Mouse (Mus musculus): ENCODE data around the gene Cenpn. TPM values are rescaled to one million over a fixed set of nuclear protein-coding genes. Genes with fewer than 3 reads are reported as not detected.
A peak's percentile ranks its signal among the peaks of the same experiment; 100 is the strongest.

The Cenpn gene
- polyA plus RNA-seq, 1 experiment from 2014 or later: 11.8 TPM

DNA sequence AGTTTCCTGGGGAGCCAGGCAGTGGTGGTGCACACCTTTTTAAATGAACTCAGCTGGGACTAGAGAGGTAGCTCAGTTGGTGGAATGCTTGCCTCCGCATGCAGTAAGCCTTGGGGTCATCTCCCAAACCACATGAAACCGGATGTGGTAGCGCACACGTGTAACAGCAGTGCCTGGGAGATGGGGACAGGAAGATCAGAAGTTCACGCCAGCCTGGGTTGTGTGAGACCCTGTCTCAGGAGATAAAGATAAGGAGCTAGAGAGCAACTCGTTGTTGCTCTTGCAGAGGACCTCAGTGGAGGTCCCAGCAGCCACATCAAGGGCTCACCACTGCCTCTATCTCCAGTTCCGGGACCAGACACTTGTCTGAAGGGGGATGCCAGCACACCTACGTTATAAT lies 2.0 kb downstream of the Cenpn start:
- Histone ChIP-seq H3K27me3 (ENCODE audit: control insufficient read depth, insufficient read depth, low read length) (no peaks in the 10 kb centered on the region), H3K4me2 (ENCODE audit: low read length) (no peak overlapping the region), H3K9me3 (ENCODE audit: control insufficient read depth, low read length) (no peaks in the 10 kb centered on the region), H3K27ac (replicated peaks; ENCODE audit: low read depth, low read length) (no peak overlapping the region), H3K9ac (replicated peaks; ENCODE audit: low read length) (no peak overlapping the region), H3K36me3 (ENCODE audit: control insufficient read depth, insufficient read depth, low read length) (no peaks in the 10 kb centered on the region), H3K4me3 (replicated peaks; ENCODE audit: low read depth, low read length) (no peak overlapping the region), H3K4me1 (ENCODE audit: control insufficient read depth, insufficient read depth, low read length) (0 out of 2 replicates have a peak, but pooled peaks cover 5% of the 10 kb centered on the region)
- WGBS: 93% methylated on average over 8 of the region's 8 CpGs
- DNase-seq: no peak
- no peak for ATAC-seq (ENCODE audit: low FRiP score, low TSS enrichment)

- peak; percentile 26 for DNase-seq
- WGBS: 80% methylated on average over 9 of the region's 9 CpGs
These were observed 6.3 kb downstream of the Cenpn start for GRCm38 (mm10) chr8:116927880-116928279.

DNA sequence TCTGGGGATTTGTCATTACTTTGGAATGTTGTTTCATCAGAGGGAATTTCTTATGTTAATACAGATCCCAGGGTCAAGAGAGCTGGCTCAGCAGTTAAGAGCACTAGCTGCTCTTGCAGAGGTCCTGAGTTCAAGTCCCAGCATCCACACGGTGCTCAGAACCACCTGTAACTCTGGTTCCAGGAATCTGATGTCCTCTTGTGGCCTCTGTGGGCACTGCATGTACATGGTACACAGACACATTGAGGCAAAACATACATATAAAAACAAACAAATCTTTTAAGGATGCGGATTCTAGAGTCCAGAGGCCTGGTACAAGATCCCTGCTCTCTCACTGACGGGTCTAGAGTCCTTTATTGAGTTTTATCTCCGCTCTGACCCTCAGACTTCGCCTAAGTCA lies 7.1 kb downstream of the Cenpn start:
- ATAC-seq (ENCODE audit: low FRiP score, low TSS enrichment): no peak
- no peak overlapping the region for H3K9ac ChIP-seq (replicated peaks; ENCODE audit: low read length)
- H3K36me3 ChIP-seq (ENCODE audit: control insufficient read depth, insufficient read depth, low read length): peaks cover 10% of the 10 kb centered on the region; the same call in 1 of the 2 replicates

More at GRCm38 (mm10) chr8:116927880-116928279, 6.3 kb downstream of the Cenpn start:
- no peak for ATAC-seq (ENCODE audit: low FRiP score, low TSS enrichment)
- Histone ChIP-seq H3K27me3 (ENCODE audit: control insufficient read depth, insufficient read depth, low read length) (no peaks in the 10 kb centered on the region), H3K4me2 (ENCODE audit: low read length) (no peak overlapping the region), H3K4me3 (replicated peaks; ENCODE audit: low read depth, low read length) (no peak overlapping the region), H3K36me3 (ENCODE audit: control insufficient read depth, insufficient read depth, low read length) (peaks cover 7% of the 10 kb centered on the region; the same call in 1 of the 2 replicates), H3K9me3 (ENCODE audit: control insufficient read depth, low read length) (no peaks in the 10 kb centered on the region), H3K4me1 (ENCODE audit: control insufficient read depth, insufficient read depth, low read length) (no peaks in the 10 kb centered on the region), H3K27ac (replicated peaks; ENCODE audit: low read depth, low read length) (no peak overlapping the region), H3K9ac (replicated peaks; ENCODE audit: low read length) (no peak overlapping the region)

GRCm38 (mm10) chr8:116934976-116935375 lies 13.4 kb downstream of the Cenpn start:
- Histone ChIP-seq H3K4me3 (replicated peaks; ENCODE audit: low read depth, low read length) (no peak overlapping the region), H3K27me3 (ENCODE audit: control insufficient read depth, insufficient read depth, low read length) (no peaks in the 10 kb centered on the region), H3K9ac (replicated peaks; ENCODE audit: low read length) (no peak overlapping the region), H3K4me1 (ENCODE audit: control insufficient read depth, insufficient read depth, low read length) (no peaks in the 10 kb centered on the region), H3K9me3 (ENCODE audit: control insufficient read depth, low read length) (no peaks in the 10 kb centered on the region), H3K4me2 (ENCODE audit: low read length) (no peak overlapping the region), H3K36me3 (ENCODE audit: control insufficient read depth, insufficient read depth, low read length) (peaks cover 14% of the 10 kb centered on the region; the same call in 1 of the 2 replicates), H3K27ac (replicated peaks; ENCODE audit: low read depth, low read length) (no peak overlapping the region)
- ATAC-seq (ENCODE audit: low FRiP score, low TSS enrichment) (no peak), DNase-seq (no peak)
- WGBS: 96% methylated on average over 4 of the region's 4 CpGs

More for the DNA sequence above, 7.1 kb downstream of the Cenpn start:
- Histone ChIP-seq H3K4me2 (ENCODE audit: low read length) (no peak overlapping the region), H3K27ac (replicated peaks; ENCODE audit: low read depth, low read length) (no peak overlapping the region), H3K4me3 (replicated peaks; ENCODE audit: low read depth, low read length) (no peak overlapping the region), H3K27me3 (ENCODE audit: control insufficient read depth, insufficient read depth, low read length) (no peaks in the 10 kb centered on the region), H3K9me3 (ENCODE audit: control insufficient read depth, low read length) (no peaks in the 10 kb centered on the region), H3K4me1 (ENCODE audit: control insufficient read depth, insufficient read depth, low read length) (no peaks in the 10 kb centered on the region)
- no peak for DNase-seq
- 87% methylated on average over 5 of the region's 5 CpGs for WGBS

GRCm38 (mm10) chr8:116935506-116935905 lies 14.0 kb downstream of the Cenpn start:
- no peaks in the 10 kb centered on the region for H3K4me1 ChIP-seq (ENCODE audit: control insufficient read depth, insufficient read depth, low read length)
- H3K4me3 ChIP-seq (replicated peaks; ENCODE audit: low read depth, low read length): no peak overlapping the region
- ATAC-seq (ENCODE audit: low FRiP score, low TSS enrichment) (no peak), DNase-seq (no peak)
- H3K27me3 ChIP-seq (ENCODE audit: control insufficient read depth, insufficient read depth, low read length): no peaks in the 10 kb centered on the region
- H3K27ac ChIP-seq (replicated peaks; ENCODE audit: low read depth, low read length): no peak overlapping the region
- no peaks in the 10 kb centered on the region for H3K9me3 ChIP-seq (ENCODE audit: control insufficient read depth, low read length)
- peaks cover 14% of the 10 kb centered on the region; the same call in 1 of the 2 replicates for H3K36me3 ChIP-seq (ENCODE audit: control insufficient read depth, insufficient read depth, low read length)
- 24% methylated on average over 6 of the region's 6 CpGs for WGBS
- no peak overlapping the region for H3K9ac ChIP-seq (replicated peaks; ENCODE audit: low read length)
- no peak overlapping the region for H3K4me2 ChIP-seq (ENCODE audit: low read length)

DNA sequence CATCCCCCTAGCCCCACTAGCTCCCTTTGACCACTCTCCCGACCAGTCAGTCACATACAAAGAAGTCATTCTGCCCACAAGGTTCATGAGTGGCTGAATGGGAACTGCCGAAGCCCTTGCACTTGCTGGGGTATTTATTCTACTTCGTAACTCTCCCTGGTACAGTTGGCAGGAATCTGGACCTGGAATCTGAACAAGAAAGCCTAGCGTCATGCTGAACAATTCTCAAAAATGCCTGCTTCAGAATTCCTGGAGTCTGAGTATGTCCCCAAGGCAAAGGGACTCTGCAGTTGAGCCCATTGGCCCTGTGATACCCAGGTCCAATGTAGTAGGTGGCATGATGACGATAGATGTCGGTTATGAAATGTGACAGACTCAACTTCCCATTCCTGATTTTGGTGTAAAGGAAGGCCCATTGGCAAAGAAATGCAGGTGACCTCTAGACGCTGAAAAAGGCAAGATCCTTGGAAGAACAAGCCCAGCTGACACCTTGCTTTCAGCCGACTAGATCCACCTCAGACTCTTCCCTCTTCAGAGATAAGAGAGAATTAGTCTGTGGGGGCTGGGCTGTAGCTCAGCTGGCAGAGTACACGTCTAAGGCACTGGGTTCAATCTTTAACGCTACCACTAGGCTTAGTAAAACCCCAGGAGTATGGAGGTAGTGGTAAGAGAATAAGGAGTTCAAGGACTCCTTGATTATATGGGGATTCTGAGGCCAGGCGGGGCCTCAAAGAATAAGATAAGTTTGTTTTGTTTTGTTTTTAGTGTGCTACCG lies 20.9 kb downstream of the Cenpn start:
- 79% methylated on average over 12 of the region's 12 CpGs for WGBS
- no peak overlapping the region for H3K9ac ChIP-seq (replicated peaks; ENCODE audit: low read length)
- DNase-seq: peak; percentile 5
- H3K4me1 ChIP-seq (ENCODE audit: control insufficient read depth, insufficient read depth, low read length): peaks cover 15% of the 10 kb centered on the region
- H3K4me2 ChIP-seq (ENCODE audit: low read length): peak overlapping the region; percentile 32; the same call in 1 of the 2 replicates
- H3K27me3 ChIP-seq (ENCODE audit: control insufficient read depth, insufficient read depth, low read length): no peaks in the 10 kb centered on the region
- H3K9me3 ChIP-seq (ENCODE audit: control insufficient read depth, low read length): no peaks in the 10 kb centered on the region
- no peak overlapping the region for H3K4me3 ChIP-seq (replicated peaks; ENCODE audit: low read depth, low read length)
- H3K36me3 ChIP-seq (ENCODE audit: control insufficient read depth, insufficient read depth, low read length): 0 out of 2 replicates have a peak, but pooled peaks cover 6% of the 10 kb centered on the region
- no peak for ATAC-seq (ENCODE audit: low FRiP score, low TSS enrichment)
- no peak overlapping the region for H3K27ac ChIP-seq (replicated peaks; ENCODE audit: low read depth, low read length)

DNA sequence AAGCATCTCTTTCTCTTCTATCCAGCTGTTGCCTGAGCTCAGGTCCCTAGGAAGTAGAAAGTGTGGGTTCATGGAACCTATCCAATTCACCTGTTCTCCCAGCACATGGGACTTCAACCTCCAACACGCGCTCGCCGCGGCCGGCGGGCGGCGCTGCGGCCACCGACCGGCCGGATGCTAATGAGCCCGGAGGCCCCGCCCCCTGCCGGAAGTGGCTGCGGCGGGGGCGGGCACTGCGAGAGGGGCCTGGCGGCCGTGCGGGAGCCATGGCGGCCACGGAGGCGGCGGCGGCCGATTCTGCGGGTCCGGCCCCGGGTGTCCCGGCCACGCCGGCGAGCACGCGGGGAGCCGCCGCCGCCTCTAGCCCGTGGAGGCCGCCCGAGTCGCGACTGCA lies 21.6 kb downstream of the Cenpn start, which contains the start of gene Atmin:
Atmin (plus strand) TSS at position 233 of the 394 bp plus-strand sequence.
- Histone ChIP-seq H3K36me3 (ENCODE audit: control insufficient read depth, insufficient read depth, low read length) (0 out of 2 replicates have a peak, but pooled peaks cover 6% of the 10 kb centered on the region), H3K9ac (replicated peaks; ENCODE audit: low read length) (peak within 1 kb of the TSS; percentile 92), H3K4me2 (ENCODE audit: low read length) (peak within 1 kb of the TSS; percentile 96), H3K27ac (replicated peaks; ENCODE audit: low read depth, low read length) (peak within 1 kb of the TSS; percentile 68), H3K4me3 (replicated peaks; ENCODE audit: low read depth, low read length) (peak within 1 kb of the TSS; percentile 99), H3K9me3 (ENCODE audit: control insufficient read depth, low read length) (no peaks in the 10 kb centered on the region), H3K27me3 (ENCODE audit: control insufficient read depth, insufficient read depth, low read length) (no peaks in the 10 kb centered on the region), H3K4me1 (ENCODE audit: control insufficient read depth, insufficient read depth, low read length) (peaks cover 15% of the 10 kb centered on the region)
- DNase-seq (peak; percentile 97), ATAC-seq (ENCODE audit: low FRiP score, low TSS enrichment) (peak; percentile 91)
- WGBS: under 1% methylated on average over 28 of the region's 46 CpGs

GRCm38 (mm10) chr8:116943555-116944384 lies 22.2 kb downstream of the Cenpn start:
- Histone ChIP-seq H3K9me3 (ENCODE audit: control insufficient read depth, low read length) (no peaks in the 10 kb centered on the region), H3K27me3 (ENCODE audit: control insufficient read depth, insufficient read depth, low read length) (no peaks in the 10 kb centered on the region), H3K4me2 (ENCODE audit: low read length) (peak overlapping the region; percentile 96), H3K27ac (replicated peaks; ENCODE audit: low read depth, low read length) (peak overlapping the region; percentile 68), H3K4me1 (ENCODE audit: control insufficient read depth, insufficient read depth, low read length) (peaks cover 15% of the 10 kb centered on the region), H3K36me3 (ENCODE audit: control insufficient read depth, insufficient read depth, low read length) (0 out of 2 replicates have a peak, but pooled peaks cover 6% of the 10 kb centered on the region), H3K4me3 (replicated peaks; ENCODE audit: low read depth, low read length) (peak overlapping the region; percentile 99), H3K9ac (replicated peaks; ENCODE audit: low read length) (peak overlapping the region; percentile 92)
- ATAC-seq (ENCODE audit: low FRiP score, low TSS enrichment): peak; percentile 83
- under 1% methylated on average over 62 of the region's 62 CpGs for WGBS
- peak; percentile 48 for DNase-seq

Data from midbrain, embryonic 14.5 days (tissue).